In the genomic region with DNA sequence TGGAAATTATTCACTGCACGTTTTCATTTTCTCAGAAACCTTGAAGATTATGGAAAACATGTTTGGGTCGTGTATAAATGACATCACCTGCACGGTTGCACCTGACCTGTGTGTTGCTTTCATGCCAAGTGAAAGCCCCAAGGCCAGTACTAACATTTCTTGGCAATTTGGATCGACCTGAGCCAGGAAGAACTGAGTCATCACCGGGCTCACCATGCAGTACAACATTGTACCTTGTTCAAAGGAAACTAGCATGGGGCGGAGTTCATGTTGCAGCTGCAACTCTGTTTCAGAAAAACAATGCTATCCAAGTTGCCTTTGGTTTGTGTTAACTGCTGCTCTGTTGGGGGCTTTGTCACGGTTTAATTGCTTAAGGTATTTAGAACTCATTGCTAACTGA, we compare ENCODE assay signal across 11 mouse cellular contexts. TPM values are rescaled to one million over a fixed set of nuclear protein-coding genes. Genes with fewer than 3 reads are reported as not detected.
A peak's percentile ranks its signal among the peaks of the same experiment; 100 is the strongest.
DNase-seq lines count a peak whose midpoint lies in the region; ATAC-seq and TF ChIP-seq lines count a peak whose summit lies in the region.
"Had no signal": no experiment of that assay in that cellular context is flagged by ENCODE, and none has a peak within 500 bp of the region (broad histone marks: within the 10 kb centered on the region; RNA-seq: fewer than 3 reads in every experiment).

No protein-coding gene starts in this region.

- H3K27ac ChIP-seq in kidney, adult 2 months (ENCODE audit: insufficient read depth, low read depth, low read length) = peak overlapping the region; percentile 65
- no peak overlapping the region for H3K27ac ChIP-seq in kidney, embryonic 15.5 days
- H3K27ac ChIP-seq in layer of hippocampus, adult 2 months = no peak overlapping the region
- no peak overlapping the region for H3K27ac ChIP-seq in forebrain, embryonic 12.5 days

- no peaks in the 10 kb centered on the region for H3K9me3 ChIP-seq in kidney, embryonic 15.5 days (replicated peaks)
- no peaks in the 10 kb centered on the region for H3K9me3 ChIP-seq in forebrain, embryonic 12.5 days

- no peaks in the 10 kb centered on the region for H3K27me3 ChIP-seq in kidney, adult 2 months (replicated peaks; ENCODE audit: control insufficient read depth, insufficient read depth, low read length)
- no peaks in the 10 kb centered on the region for H3K27me3 ChIP-seq in kidney, embryonic 15.5 days
- no peaks in the 10 kb centered on the region for H3K27me3 ChIP-seq in forebrain, embryonic 12.5 days

- no peaks in the 10 kb centered on the region for H3K36me3 ChIP-seq in kidney, adult 2 months (ENCODE audit: control insufficient read depth, insufficient read depth, low read length)
- H3K36me3 ChIP-seq in kidney, embryonic 15.5 days = no peaks in the 10 kb centered on the region
- no peaks in the 10 kb centered on the region for H3K36me3 ChIP-seq in forebrain, embryonic 12.5 days (replicated peaks)

- peaks cover 28% of the 10 kb centered on the region for H3K4me1 ChIP-seq in kidney, adult 2 months (ENCODE audit: control insufficient read depth, insufficient read depth, low read length)
- peaks cover 50% of the 10 kb centered on the region for H3K4me1 ChIP-seq in kidney, embryonic 15.5 days
- peaks cover 52% of the 10 kb centered on the region for H3K4me1 ChIP-seq in forebrain, embryonic 12.5 days

- no peak for TF ChIP-seq CTCF in kidney, adult 2 months (conservative IDR thresholded peaks at IDR 0.05; ENCODE audit: insufficient read depth, insufficient read length, low read depth, low read length)
- TF ChIP-seq CTCF in brain, embryonic 14.5 days (IDR thresholded peaks at IDR 0.05; ENCODE audit: borderline replicate concordance, extremely low read depth, insufficient read depth, insufficient read length) = no peak
- no peak for TF ChIP-seq CTCF in layer of hippocampus, adult 2 months (conservative IDR thresholded peaks at IDR 0.05)

- no peak overlapping the region for H3K9ac ChIP-seq in kidney, embryonic 15.5 days
- H3K9ac ChIP-seq in forebrain, embryonic 12.5 days = no peak overlapping the region

- no peak overlapping the region for H3K4me2 ChIP-seq in kidney, embryonic 15.5 days
- no peak overlapping the region for H3K4me2 ChIP-seq in forebrain, embryonic 12.5 days

- intact Hi-C loops in gastrocnemius, postnatal 14 days (cut with DNase I; ENCODE audit: low total_unique reads) = no loop called here

- WGBS in kidney, adult 2 months = 26% methylated on average over 7 of the region's 7 CpGs
- 72% methylated on average over 7 of the region's 7 CpGs for WGBS in kidney, embryonic 15.5 days
- WGBS in forebrain, embryonic 12.5 days = 64% methylated on average over 7 of the region's 7 CpGs

- H3K4me3 ChIP-seq in kidney, adult 2 months (ENCODE audit: insufficient read depth, low read depth, low read length) = no peak overlapping the region
- H3K4me3 ChIP-seq in kidney, embryonic 15.5 days (replicated peaks) = no peak overlapping the region
- H3K4me3 ChIP-seq in layer of hippocampus, adult 2 months = no peak overlapping the region
- H3K4me3 ChIP-seq in forebrain, embryonic 12.5 days (replicated peaks) = no peak overlapping the region

- no peak for ATAC-seq in kidney, embryonic 15.5 days (replicated peaks; ENCODE audit: low FRiP score)
- ATAC-seq in forebrain, embryonic 12.5 days (ENCODE audit: low FRiP score) = no peak

- no peak for TF ChIP-seq POLR2A in kidney, adult 2 months (IDR thresholded peaks at IDR 0.05; ENCODE audit: low read depth, low read length)
- TF ChIP-seq POLR2A in brain, embryonic 14.5 days (IDR thresholded peaks at IDR 0.05; ENCODE audit: borderline replicate concordance, extremely low read depth, insufficient read depth, insufficient read length, poor library complexity, severe bottlenecking) = no peak

- peak; percentile 83 for DNase-seq in kidney, adult 2 months
- DNase-seq in Muller cell, postnatal 12 days (ENCODE audit: inconsistent ontology term) = peak; percentile 61
- peak; percentile 22 for DNase-seq in brain, embryonic 14.5 days (ENCODE audit: low read depth)
- DNase-seq in naive thymus-derived CD4-positive, alpha-beta T cell, adult 2 months (ENCODE audit: low read depth) = peak; percentile 60
- DNase-seq in gastrocnemius, postnatal 14 days = no peak
- DNase-seq in layer of hippocampus, adult 2 months (ENCODE audit: low spot score in 2 of 2) = no peak
- DNase-seq: cerebellum, postnatal 14 days; retina, postnatal 1 day had no signal

RNA-seq across cellular contexts. Expression of a gene that starts 3.5 kb away (rescaled TPM):
- polyA plus RNA-seq in kidney, adult 2 months (2012; rRNA removed) = 91.2 and 109 TPM in 2 replicates
- polyA plus RNA-seq in kidney, embryonic 15.5 days (2015; fragmentation: Nextera tagmentation; extraction: Ambion mirVana) = 83.0 and 86.1 TPM in 2 replicates
- 99.6 and 112 TPM in 2 replicates for polyA plus RNA-seq in brain, embryonic 14.5 days (2012; rRNA removed)
- 10 to 100 TPM; 20.3 to 23.4 TPM for total RNA-seq in gastrocnemius, postnatal 14 days (2021)
- 10 to 100 TPM; 54.3 to 61.0 TPM for total RNA-seq in layer of hippocampus, adult 2 months (2021)
- polyA plus RNA-seq in forebrain, embryonic 12.5 days (2016; fragmentation: Nextera tagmentation; extraction: Ambion mirVana) = 176 and 185 TPM in 2 replicates
- total RNA-seq: megakaryocyte-erythroid progenitor cell, adult 5-6 weeks had no signal

RNA-seq across cellular contexts. Expression of a gene that starts 34.4 kb away (rescaled TPM):
- polyA plus RNA-seq in kidney, adult 2 months (2012; rRNA removed) = 28.7 and 29.1 TPM in 2 replicates
- 48.5 and 49.9 TPM in 2 replicates for polyA plus RNA-seq in kidney, embryonic 15.5 days (2015; fragmentation: Nextera tagmentation; extraction: Ambion mirVana)
- 28.8 and 40.8 TPM in 2 replicates for polyA plus RNA-seq in brain, embryonic 14.5 days (2012; rRNA removed)
- total RNA-seq in gastrocnemius, postnatal 14 days (2021) = 10 to 100 TPM; 16.1 to 19.4 TPM
- 10 to 100 TPM; 29.9 to 35.3 TPM for total RNA-seq in layer of hippocampus, adult 2 months (2021)
- polyA plus RNA-seq in forebrain, embryonic 12.5 days (2016; fragmentation: Nextera tagmentation; extraction: Ambion mirVana) = 39.0 and 40.7 TPM in 2 replicates

RNA-seq across cellular contexts. Expression of a gene that starts 40.5 kb away (rescaled TPM):
- 21.5 and 31.3 TPM in 2 replicates for polyA plus RNA-seq in kidney, adult 2 months (2012; rRNA removed)
- 15.9 and 18.8 TPM in 2 replicates for polyA plus RNA-seq in kidney, embryonic 15.5 days (2015; fragmentation: Nextera tagmentation; extraction: Ambion mirVana)
- polyA plus RNA-seq in brain, embryonic 14.5 days (2012; rRNA removed) = 36.8 and 40.6 TPM in 2 replicates
- total RNA-seq in gastrocnemius, postnatal 14 days (2021) = 10 to 100 TPM; 15.7 to 16.6 TPM
- total RNA-seq in layer of hippocampus, adult 2 months (2021) = 10 to 100 TPM; 32.4 to 47.3 TPM
- 16.8 and 22.3 TPM in 2 replicates for polyA plus RNA-seq in forebrain, embryonic 12.5 days (2016; fragmentation: Nextera tagmentation; extraction: Ambion mirVana)

Comparison
In these comparisons a context has a peak if more than half of its experiments do, and no peak if none do; other contexts are left out.
1. DNase-seq: peak in kidney, adult 2 months (single experiment), Muller cell, postnatal 12 days (single experiment), brain, embryonic 14.5 days (single experiment) and naive thymus-derived CD4-positive, alpha-beta T cell, adult 2 months (single experiment); none in gastrocnemius, postnatal 14 days (single experiment) and layer of hippocampus, adult 2 months (0 of 2).